Mouse (Mus musculus): ENCODE measurements around the gene Ankrd63. TPM values are rescaled to one million over a fixed set of nuclear protein-coding genes. Genes with fewer than 3 reads are reported as not detected.

Ankrd63 gene
- polyA plus RNA-seq, 1 experiment = 1.4 TPM

DNA sequence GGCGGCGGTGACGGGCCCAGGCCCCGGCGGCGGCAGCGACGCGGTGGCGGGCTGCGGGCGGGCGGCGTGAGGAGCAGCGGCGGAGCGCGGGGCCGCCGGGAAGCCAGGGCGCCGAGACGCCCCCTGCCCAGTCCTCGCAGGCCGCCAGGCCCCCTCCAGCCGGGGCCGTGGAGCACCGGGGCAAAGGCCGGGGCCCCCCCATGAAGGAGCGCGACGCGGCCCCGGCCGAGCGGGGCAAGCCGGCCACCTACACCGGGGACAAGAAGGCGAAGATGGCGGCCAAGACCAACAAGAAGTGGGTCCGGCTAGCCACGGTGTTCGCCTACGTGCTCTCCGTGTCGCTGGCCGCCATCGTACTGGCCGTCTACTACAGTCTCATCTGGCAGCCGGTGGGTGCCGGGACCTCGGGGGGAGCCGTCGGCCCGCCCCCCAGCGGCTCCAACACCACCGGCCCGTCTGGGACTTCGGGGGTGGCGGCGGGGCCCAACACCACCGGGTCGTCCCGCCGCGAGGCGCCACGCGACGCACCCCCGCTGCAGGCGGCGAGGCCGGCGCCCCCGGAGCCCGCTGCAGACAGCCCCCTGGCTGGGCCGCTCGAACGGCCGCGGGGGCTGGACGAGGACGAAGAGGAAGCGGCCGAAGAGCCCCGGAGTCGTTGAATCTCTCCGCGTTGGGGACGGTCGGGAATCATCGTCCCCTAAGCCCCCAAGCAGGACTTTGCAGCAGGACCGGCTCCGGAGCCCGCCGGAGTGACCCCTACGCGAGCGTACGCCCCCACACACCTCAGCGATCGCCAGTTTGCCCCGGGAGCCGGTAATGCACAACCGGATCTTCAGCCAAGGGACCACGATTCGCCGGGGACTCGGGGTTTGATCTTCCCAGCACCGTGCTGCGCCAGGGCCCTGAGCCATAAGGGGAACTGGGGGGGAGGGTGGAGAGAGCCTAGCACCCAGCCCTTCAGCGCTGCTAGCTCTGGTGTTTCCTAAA lies 42.4 kb upstream of the Ankrd63 start:
- WGBS = under 1% methylated on average over 113 of the region's 113 CpGs
- Histone ChIP-seq H3K36me3 (ENCODE audit: control insufficient read depth, insufficient read depth, low read length) (0 out of 2 replicates have a peak, but pooled peaks cover 3% of the 10 kb centered on the region), H3K27me3 (ENCODE audit: control insufficient read depth, insufficient read depth, low read length) (no peaks in the 10 kb centered on the region), H3K4me1 (ENCODE audit: control insufficient read depth, insufficient read depth, insufficient read length, low read length) (no peaks in the 10 kb centered on the region), H3K4me3 (ENCODE audit: low read depth, low read length) (peak overlapping the region; percentile 72), H3K27ac (ENCODE audit: insufficient read depth, low read depth, low read length) (peak overlapping the region; percentile 2; the same call in 1 of the 2 replicates)
- TF ChIP-seq CTCF (IDR thresholded peaks at IDR 0.05; ENCODE audit: extremely low read depth, insufficient read length, insufficient replicate concordance, low read depth, low read length) = no peak

DNA sequence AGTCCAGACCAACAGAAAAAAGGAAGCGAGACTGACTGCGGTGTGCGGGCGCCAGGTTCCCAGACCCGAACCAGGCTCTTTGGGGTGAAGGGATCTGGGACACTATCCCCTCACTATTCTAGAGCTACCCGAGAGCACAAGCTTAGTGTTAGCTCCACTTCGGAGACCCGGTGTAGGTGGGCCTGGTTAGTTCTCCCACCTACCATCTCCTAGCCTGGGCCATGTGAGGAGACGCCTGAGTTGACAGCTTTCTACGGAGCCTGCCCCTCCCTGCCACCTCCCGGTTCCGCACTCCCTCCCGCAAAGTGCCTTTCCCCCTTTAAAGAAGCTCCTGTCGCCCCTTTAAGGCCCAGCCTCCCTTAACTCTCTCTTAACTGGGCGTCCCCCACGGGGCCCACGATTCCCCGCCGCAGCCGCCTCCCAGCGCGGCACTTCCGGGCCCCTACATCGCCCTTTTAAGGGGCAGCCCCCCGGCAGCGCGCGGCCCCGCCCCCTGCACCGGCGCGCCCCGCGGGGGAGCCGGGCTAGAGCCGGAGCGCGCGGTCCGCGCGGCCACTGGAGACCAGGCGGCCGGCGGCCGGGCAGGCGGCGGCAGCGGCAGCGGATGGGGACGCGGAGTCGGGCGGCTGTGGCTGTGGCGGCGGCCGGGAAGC lies 41.6 kb upstream of the Ankrd63 start, which contains the start of gene Inafm2:
Gene Inafm2 (plus strand): TSS at position 527 of the 653 bp plus-strand sequence.
- Histone ChIP-seq H3K4me3 (ENCODE audit: low read depth, low read length) (peak within 1 kb of the TSS; percentile 72), H3K27me3 (ENCODE audit: control insufficient read depth, insufficient read depth, low read length) (no peaks in the 10 kb centered on the region), H3K36me3 (ENCODE audit: control insufficient read depth, insufficient read depth, low read length) (no peaks in the 10 kb centered on the region), H3K27ac (ENCODE audit: insufficient read depth, low read depth, low read length) (peak within 1 kb of the TSS; percentile 2; the same call in 1 of the 2 replicates), H3K4me1 (ENCODE audit: control insufficient read depth, insufficient read depth, insufficient read length, low read length) (no peaks in the 10 kb centered on the region)
- no peak for TF ChIP-seq CTCF (IDR thresholded peaks at IDR 0.05; ENCODE audit: extremely low read depth, insufficient read length, insufficient replicate concordance, low read depth, low read length)
- TF ChIP-seq POLR2A (IDR thresholded peaks at IDR 0.05; ENCODE audit: low read depth, low read length) = peak; percentile 75
- WGBS = 4% methylated on average over 57 of the region's 57 CpGs

DNA sequence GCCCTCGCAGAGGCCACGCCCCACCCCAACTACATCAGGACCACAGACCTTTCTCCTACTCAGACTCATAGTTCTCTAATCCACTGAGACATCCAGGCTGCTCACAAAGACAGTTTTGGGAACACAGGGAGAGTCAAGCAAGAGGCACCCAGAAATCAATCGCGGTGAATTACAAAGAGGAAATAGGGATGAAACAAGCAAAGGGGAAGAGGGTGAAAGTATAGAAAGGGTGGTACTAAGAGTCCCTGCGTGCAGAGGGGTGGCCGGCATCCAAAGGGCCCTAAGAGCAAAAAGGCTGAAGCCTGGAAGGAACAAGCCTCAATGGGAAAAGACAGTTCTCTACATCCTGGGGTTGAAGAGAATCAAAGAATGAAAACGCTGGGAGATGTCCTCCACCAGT lies 40.9 kb upstream of the Ankrd63 start:
- H3K27ac ChIP-seq (ENCODE audit: insufficient read depth, low read depth, low read length) = no peak overlapping the region
- no peak overlapping the region for H3K4me3 ChIP-seq (ENCODE audit: low read depth, low read length)
- H3K27me3 ChIP-seq (ENCODE audit: control insufficient read depth, insufficient read depth, low read length) = no peaks in the 10 kb centered on the region
- H3K36me3 ChIP-seq (ENCODE audit: control insufficient read depth, insufficient read depth, low read length) = no peaks in the 10 kb centered on the region
- WGBS = 37% methylated on average over 7 of the region's 7 CpGs
- H3K4me1 ChIP-seq (ENCODE audit: control insufficient read depth, insufficient read depth, insufficient read length, low read length) = no peaks in the 10 kb centered on the region
- TF ChIP-seq CTCF (IDR thresholded peaks at IDR 0.05; ENCODE audit: extremely low read depth, insufficient read length, insufficient replicate concordance, low read depth, low read length) (no peak), POLR2A (IDR thresholded peaks at IDR 0.05; ENCODE audit: low read depth, low read length) (no peak)

DNA sequence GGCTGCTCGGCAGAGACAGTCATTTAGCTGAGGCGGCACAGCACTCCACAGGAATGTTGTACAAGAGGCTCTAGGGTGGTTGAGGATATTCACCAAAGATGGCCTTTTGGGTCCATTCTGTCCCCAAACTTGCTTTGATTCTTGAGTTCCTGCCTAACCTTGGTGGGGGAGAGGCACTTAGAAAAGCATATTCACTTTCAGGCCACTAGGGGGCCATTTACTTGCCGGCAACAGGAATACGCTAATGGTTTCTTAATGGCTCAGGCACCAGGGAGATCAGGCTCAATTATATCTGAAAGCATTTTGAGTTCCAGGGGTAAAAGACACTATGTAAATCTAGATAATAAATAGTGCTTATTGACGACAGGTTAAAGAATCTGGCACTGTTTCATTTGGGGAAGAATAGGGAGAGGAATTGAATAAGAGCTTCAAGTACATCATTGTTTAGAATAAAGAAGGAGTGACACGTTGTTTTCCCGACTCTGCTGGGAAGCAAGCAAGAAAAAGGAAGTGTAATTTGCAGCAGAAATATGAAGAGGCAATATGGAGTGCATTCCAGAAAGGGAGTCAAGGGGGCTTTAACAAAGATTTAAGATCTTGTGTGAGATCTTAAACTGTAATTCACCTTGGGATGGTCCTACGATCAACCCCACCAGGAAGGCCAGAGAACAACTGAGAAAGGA lies 39.6 kb upstream of the Ankrd63 start:
- no peak for TF ChIP-seq POLR2A (IDR thresholded peaks at IDR 0.05; ENCODE audit: low read depth, low read length)
- TF ChIP-seq CTCF (IDR thresholded peaks at IDR 0.05; ENCODE audit: extremely low read depth, insufficient read length, insufficient replicate concordance, low read depth, low read length) = peak; percentile 50; the same call in 1 of the 2 replicates
- 30% methylated on average over 8 of the region's 8 CpGs for WGBS

DNA sequence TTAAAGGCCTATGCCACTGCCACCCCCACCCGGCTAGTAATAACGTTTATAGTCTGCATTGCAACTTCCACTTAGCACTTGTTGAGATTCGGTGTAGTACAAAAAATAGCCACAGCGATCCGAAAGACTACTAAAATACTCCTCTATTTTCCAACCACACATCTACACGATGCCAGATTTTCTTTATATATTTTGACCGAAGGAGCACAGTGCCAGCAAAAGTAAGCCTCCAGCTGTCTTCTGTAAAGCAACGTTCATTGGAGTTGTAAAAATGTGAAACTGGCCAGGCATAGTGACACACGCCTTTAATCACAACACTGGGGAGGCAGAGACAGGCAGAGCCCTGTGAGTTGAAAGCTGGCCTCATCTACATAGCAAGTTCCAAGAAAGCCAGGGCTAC lies 37.4 kb upstream of the Ankrd63 start:
- no peaks in the 10 kb centered on the region for H3K36me3 ChIP-seq (ENCODE audit: control insufficient read depth, insufficient read depth, low read length)
- no peak overlapping the region for H3K4me3 ChIP-seq (ENCODE audit: low read depth, low read length)
- TF ChIP-seq POLR2A (IDR thresholded peaks at IDR 0.05; ENCODE audit: low read depth, low read length) (no peak), CTCF (IDR thresholded peaks at IDR 0.05; ENCODE audit: extremely low read depth, insufficient read length, insufficient replicate concordance, low read depth, low read length) (no peak)
- no peak overlapping the region for H3K27ac ChIP-seq (ENCODE audit: insufficient read depth, low read depth, low read length)
- no peaks in the 10 kb centered on the region for H3K27me3 ChIP-seq (ENCODE audit: control insufficient read depth, insufficient read depth, low read length)
- 44% methylated on average over 9 of the region's 9 CpGs for WGBS
- H3K4me1 ChIP-seq (ENCODE audit: control insufficient read depth, insufficient read depth, insufficient read length, low read length) = no peaks in the 10 kb centered on the region

More for the DNA sequence above, 39.6 kb upstream of the Ankrd63 start:
- no peaks in the 10 kb centered on the region for H3K36me3 ChIP-seq (ENCODE audit: control insufficient read depth, insufficient read depth, low read length)
- no peak overlapping the region for H3K27ac ChIP-seq (ENCODE audit: insufficient read depth, low read depth, low read length)
- H3K4me1 ChIP-seq (ENCODE audit: control insufficient read depth, insufficient read depth, insufficient read length, low read length) = no peaks in the 10 kb centered on the region
- H3K4me3 ChIP-seq (ENCODE audit: low read depth, low read length) = no peak overlapping the region
- H3K27me3 ChIP-seq (ENCODE audit: control insufficient read depth, insufficient read depth, low read length) = no peaks in the 10 kb centered on the region

DNA sequence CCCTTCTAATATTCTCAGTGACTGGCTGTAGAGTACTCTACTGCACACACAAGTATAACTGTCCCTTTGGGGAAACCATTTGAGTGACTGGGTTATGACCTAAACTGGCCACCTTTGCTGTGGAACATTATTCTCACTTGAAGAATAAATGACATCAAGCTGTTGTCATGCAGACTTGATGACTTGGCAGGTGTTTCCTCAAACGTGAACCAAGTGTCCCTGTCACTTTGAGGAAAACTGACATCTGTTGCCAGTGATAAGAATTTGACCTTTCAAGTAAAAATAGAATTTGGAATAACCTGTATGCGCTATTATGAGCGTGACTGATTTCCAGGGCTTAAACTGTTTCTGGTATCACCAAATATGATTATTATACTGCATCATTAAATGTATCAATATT lies 36.6 kb upstream of the Ankrd63 start:
- Histone ChIP-seq H3K4me1 (ENCODE audit: control insufficient read depth, insufficient read depth, insufficient read length, low read length) (no peaks in the 10 kb centered on the region), H3K27ac (ENCODE audit: insufficient read depth, low read depth, low read length) (no peak overlapping the region), H3K27me3 (ENCODE audit: control insufficient read depth, insufficient read depth, low read length) (no peaks in the 10 kb centered on the region), H3K4me3 (ENCODE audit: low read depth, low read length) (no peak overlapping the region), H3K36me3 (ENCODE audit: control insufficient read depth, insufficient read depth, low read length) (no peaks in the 10 kb centered on the region)
- 44% methylated on average over 3 of the region's 3 CpGs for WGBS
- TF ChIP-seq POLR2A (IDR thresholded peaks at IDR 0.05; ENCODE audit: low read depth, low read length) (no peak), CTCF (IDR thresholded peaks at IDR 0.05; ENCODE audit: extremely low read depth, insufficient read length, insufficient replicate concordance, low read depth, low read length) (no peak)
